Mouse (Mus musculus): ENCODE results near the gene Olfr222. TPM values are rescaled to one million over a fixed set of nuclear protein-coding genes. Genes with fewer than 3 reads are reported as not detected.

The Olfr222 gene
- total and polyA plus RNA-seq, 3 experiments, result not detected

- Histone ChIP-seq H3K79me2 (replicated peaks; ENCODE audit: control insufficient read depth, insufficient read depth, low read length) (no peaks in the 10 kb centered on the region), H3K27me3 (ENCODE audit: control insufficient read depth, insufficient read depth, low read length) (no peaks in the 10 kb centered on the region), H3K9ac (ENCODE audit: low read depth, low read length) (no peak overlapping the region), H3K27ac (no peak overlapping the region), H3K4me3 (no peak overlapping the region), H3K4me1 (ENCODE audit: control insufficient read depth, insufficient read depth, low read length) (no peaks in the 10 kb centered on the region), H3K36me3 (ENCODE audit: control insufficient read depth, insufficient read depth, low read length) (no peaks in the 10 kb centered on the region)
- TF ChIP-seq POLR2A (IDR thresholded peaks at IDR 0.05; ENCODE audit: insufficient read depth, low read depth, low read length) (no peak), EP300 (IDR thresholded peaks at IDR 0.05; ENCODE audit: insufficient read depth, low read depth, low read length) (no peak)
- 86% methylated on average over 8 of the region's 8 CpGs for WGBS
- DNase-seq, result no peak
- intact Hi-C loops (cut with DNase I), result no loop called here
Observed at GRCm38 (mm10) chr11:59589496-59589895, 13.5 kb upstream of the Olfr222 start.

- no peak overlapping the region for H3K27ac ChIP-seq
- intact Hi-C loops (cut with DNase I), result no loop called here
- H3K27me3 ChIP-seq (ENCODE audit: control insufficient read depth, insufficient read depth, low read length), result no peaks in the 10 kb centered on the region
- TF ChIP-seq POLR2A (IDR thresholded peaks at IDR 0.05; ENCODE audit: insufficient read depth, low read depth, low read length), result no peak
- no peak for TF ChIP-seq EP300 (IDR thresholded peaks at IDR 0.05; ENCODE audit: insufficient read depth, low read depth, low read length)
- no peak for TF ChIP-seq CTCF (IDR thresholded peaks at IDR 0.05)
- no peaks in the 10 kb centered on the region for H3K79me2 ChIP-seq (replicated peaks; ENCODE audit: control insufficient read depth, insufficient read depth, low read length)
- no peaks in the 10 kb centered on the region for H3K4me1 ChIP-seq (ENCODE audit: control insufficient read depth, insufficient read depth, low read length)
- DNase-seq, result no peak
- no peak overlapping the region for H3K9ac ChIP-seq (ENCODE audit: low read depth, low read length)
- no peaks in the 10 kb centered on the region for H3K36me3 ChIP-seq (ENCODE audit: control insufficient read depth, insufficient read depth, low read length)
- H3K4me3 ChIP-seq, result no peak overlapping the region
- WGBS, result 18% methylated on average over 6 of the region's 6 CpGs
Observed at GRCm38 (mm10) chr11:59584539-59584938, 8.5 kb upstream of the Olfr222 start.

GRCm38 (mm10) chr11:59575726-59576125 is 309 bp downstream of the Olfr222 start:
- H3K27ac ChIP-seq, result no peak overlapping the region
- no peak overlapping the region for H3K4me3 ChIP-seq
- intact Hi-C loops (cut with DNase I), result no loop called here
- no peak for DNase-seq
- WGBS, result 41% methylated on average over 9 of the region's 9 CpGs
- H3K9ac ChIP-seq (ENCODE audit: low read depth, low read length), result no peak overlapping the region
- H3K27me3 ChIP-seq (ENCODE audit: control insufficient read depth, insufficient read depth, low read length), result peaks cover 6% of the 10 kb centered on the region
- H3K36me3 ChIP-seq (ENCODE audit: control insufficient read depth, insufficient read depth, low read length), result no peaks in the 10 kb centered on the region
- no peaks in the 10 kb centered on the region for H3K79me2 ChIP-seq (replicated peaks; ENCODE audit: control insufficient read depth, insufficient read depth, low read length)
- H3K4me1 ChIP-seq (ENCODE audit: control insufficient read depth, insufficient read depth, low read length), result no peaks in the 10 kb centered on the region
- TF ChIP-seq CTCF (IDR thresholded peaks at IDR 0.05) (no peak), EP300 (IDR thresholded peaks at IDR 0.05; ENCODE audit: insufficient read depth, low read depth, low read length) (no peak), POLR2A (IDR thresholded peaks at IDR 0.05; ENCODE audit: insufficient read depth, low read depth, low read length) (no peak)

- intact Hi-C loops (cut with DNase I), result loop anchor here (2.0 to 5.0 kb wide), 2 partner anchors 45 to 262 kb away; partner anchors contain the start of gene Wnt9a
- Histone ChIP-seq H3K9ac (ENCODE audit: low read depth, low read length) (no peak overlapping the region), H3K36me3 (ENCODE audit: control insufficient read depth, insufficient read depth, low read length) (no peaks in the 10 kb centered on the region), H3K27me3 (ENCODE audit: control insufficient read depth, insufficient read depth, low read length) (peaks cover 6% of the 10 kb centered on the region), H3K27ac (no peak overlapping the region), H3K79me2 (replicated peaks; ENCODE audit: control insufficient read depth, insufficient read depth, low read length) (no peaks in the 10 kb centered on the region), H3K4me3 (no peak overlapping the region), H3K4me1 (ENCODE audit: control insufficient read depth, insufficient read depth, low read length) (no peaks in the 10 kb centered on the region)
- DNase-seq, result no peak
- 47% methylated on average over 3 of the region's 3 CpGs for WGBS
- TF ChIP-seq CTCF (IDR thresholded peaks at IDR 0.05) (peak; percentile 72), POLR2A (IDR thresholded peaks at IDR 0.05; ENCODE audit: insufficient read depth, low read depth, low read length) (no peak), EP300 (IDR thresholded peaks at IDR 0.05; ENCODE audit: insufficient read depth, low read depth, low read length) (no peak)
Observed at GRCm38 (mm10) chr11:59569306-59569705, 6.7 kb downstream of the Olfr222 start.

GRCm38 (mm10) chr11:59562837-59563236 is 13.2 kb downstream of the Olfr222 start:
- H3K36me3 ChIP-seq (ENCODE audit: control insufficient read depth, insufficient read depth, low read length), result no peaks in the 10 kb centered on the region
- TF ChIP-seq EP300 (IDR thresholded peaks at IDR 0.05; ENCODE audit: insufficient read depth, low read depth, low read length), result no peak
- no peak for TF ChIP-seq POLR2A (IDR thresholded peaks at IDR 0.05; ENCODE audit: insufficient read depth, low read depth, low read length)
- TF ChIP-seq CTCF (IDR thresholded peaks at IDR 0.05), result no peak

GRCm38 (mm10) chr11:59562336-59562735 is 13.7 kb downstream of the Olfr222 start:
- TF ChIP-seq EP300 (IDR thresholded peaks at IDR 0.05; ENCODE audit: insufficient read depth, low read depth, low read length), result no peak
- TF ChIP-seq POLR2A (IDR thresholded peaks at IDR 0.05; ENCODE audit: insufficient read depth, low read depth, low read length), result no peak
- no peak for TF ChIP-seq CTCF (IDR thresholded peaks at IDR 0.05)
- Histone ChIP-seq H3K9ac (ENCODE audit: low read depth, low read length) (no peak overlapping the region), H3K4me1 (ENCODE audit: control insufficient read depth, insufficient read depth, low read length) (no peaks in the 10 kb centered on the region), H3K79me2 (replicated peaks; ENCODE audit: control insufficient read depth, insufficient read depth, low read length) (no peaks in the 10 kb centered on the region), H3K4me3 (no peak overlapping the region), H3K27ac (no peak overlapping the region), H3K36me3 (ENCODE audit: control insufficient read depth, insufficient read depth, low read length) (no peaks in the 10 kb centered on the region), H3K27me3 (ENCODE audit: control insufficient read depth, insufficient read depth, low read length) (no peaks in the 10 kb centered on the region)
- intact Hi-C loops (cut with DNase I), result no loop called here
- 82% methylated on average over 4 of the region's 4 CpGs for WGBS
- no peak for DNase-seq

More at GRCm38 (mm10) chr11:59562837-59563236, 13.2 kb downstream of the Olfr222 start:
- no peaks in the 10 kb centered on the region for H3K79me2 ChIP-seq (replicated peaks; ENCODE audit: control insufficient read depth, insufficient read depth, low read length)
- no peaks in the 10 kb centered on the region for H3K4me1 ChIP-seq (ENCODE audit: control insufficient read depth, insufficient read depth, low read length)
- H3K27ac ChIP-seq, result no peak overlapping the region
- no peak overlapping the region for H3K9ac ChIP-seq (ENCODE audit: low read depth, low read length)
- no peak for DNase-seq
- intact Hi-C loops (cut with DNase I), result no loop called here
- no peaks in the 10 kb centered on the region for H3K27me3 ChIP-seq (ENCODE audit: control insufficient read depth, insufficient read depth, low read length)
- no peak overlapping the region for H3K4me3 ChIP-seq
- WGBS, result 59% methylated on average over 9 of the region's 9 CpGs

All from heart, adult 2 months (tissue).